Mouse (Mus musculus): ENCODE results near the gene Cd274. TPM values are rescaled to one million over a fixed set of nuclear protein-coding genes. Genes with fewer than 3 reads are reported as not detected.

Gene Cd274
- polyA plus RNA-seq (2017; shearing (Covaris generic)): 58.5 TPM

DNA sequence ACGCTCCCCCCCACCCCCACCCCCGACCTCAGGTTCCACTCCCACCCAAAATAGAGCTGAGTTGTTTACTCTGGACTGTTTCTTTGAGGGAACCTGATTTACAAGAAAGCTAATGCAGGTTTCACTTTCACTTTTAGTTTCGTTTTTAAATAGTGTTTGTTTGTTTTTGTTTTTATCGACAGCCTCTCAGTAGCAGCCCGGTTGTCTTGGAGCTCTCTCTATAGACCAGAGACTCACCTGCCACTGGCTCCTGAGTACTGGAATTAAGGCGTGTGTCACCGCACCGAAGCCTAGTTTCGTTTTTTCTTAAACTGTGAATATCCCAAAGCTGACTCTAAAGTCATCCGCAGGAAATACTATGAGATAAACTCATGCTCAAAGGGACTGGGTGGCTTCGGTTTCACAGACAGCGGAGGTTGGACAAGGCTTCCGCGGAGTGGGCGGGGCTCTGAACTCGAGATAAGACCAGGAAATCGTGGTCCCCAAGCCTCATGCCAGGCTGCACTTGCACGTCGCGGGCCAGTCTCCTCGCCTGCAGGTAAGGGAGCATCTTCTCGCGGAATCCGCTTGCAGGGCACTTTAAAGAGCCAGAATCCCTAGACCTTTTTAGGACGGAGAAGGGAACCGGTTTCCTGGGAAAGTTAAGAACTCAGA lies at the start of gene Cd274, which contains the start of gene Plgrkt:
TSS of gene Cd274 (plus strand) at position 487 of the 654 bp plus-strand sequence.
TSS of gene Plgrkt (minus strand) at position 422 of the 654 bp plus-strand sequence.

DNA sequence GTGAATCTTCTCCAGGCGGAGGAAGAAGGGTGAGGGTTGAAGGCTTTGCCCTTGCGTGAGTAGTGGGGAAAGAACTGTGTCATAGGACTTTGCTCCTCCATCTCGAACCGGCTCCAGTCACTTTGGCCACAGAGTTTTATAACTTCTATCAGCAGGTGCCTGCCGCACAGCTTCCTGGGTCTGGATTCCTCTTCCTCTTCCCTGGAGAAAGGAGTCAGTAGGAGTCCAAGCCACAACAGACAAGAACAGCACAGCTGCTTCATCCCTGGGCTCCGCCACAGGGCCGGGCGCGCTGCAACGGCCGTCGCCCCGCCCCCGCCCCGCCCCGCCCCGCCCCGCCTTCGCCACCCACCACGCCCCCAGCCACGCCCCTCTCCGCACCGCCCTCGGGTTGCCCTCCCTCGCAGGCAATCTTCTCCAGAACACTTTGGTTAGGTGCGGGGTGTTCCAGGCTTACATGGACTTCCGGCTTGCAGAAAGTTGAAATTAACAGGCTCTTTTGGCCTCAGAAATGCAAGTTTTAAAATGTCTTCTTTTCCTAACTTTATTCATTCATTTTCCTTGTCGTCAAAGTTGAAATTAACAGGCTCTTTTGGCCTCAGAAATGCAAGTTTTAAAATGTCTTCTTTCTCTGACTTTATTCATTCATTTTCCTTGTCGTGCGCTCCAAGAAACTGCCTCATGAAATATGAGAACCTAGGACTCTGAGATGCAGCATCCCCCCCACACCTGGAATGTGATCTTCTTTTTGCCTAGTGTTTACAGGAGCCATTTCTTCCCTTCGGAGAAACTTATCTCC lies 42.0 kb upstream of the Cd274 start, which contains the start of gene Insl6:
TSS of gene Insl6 (minus strand) at position 304 of the 799 bp plus-strand sequence.

DNA sequence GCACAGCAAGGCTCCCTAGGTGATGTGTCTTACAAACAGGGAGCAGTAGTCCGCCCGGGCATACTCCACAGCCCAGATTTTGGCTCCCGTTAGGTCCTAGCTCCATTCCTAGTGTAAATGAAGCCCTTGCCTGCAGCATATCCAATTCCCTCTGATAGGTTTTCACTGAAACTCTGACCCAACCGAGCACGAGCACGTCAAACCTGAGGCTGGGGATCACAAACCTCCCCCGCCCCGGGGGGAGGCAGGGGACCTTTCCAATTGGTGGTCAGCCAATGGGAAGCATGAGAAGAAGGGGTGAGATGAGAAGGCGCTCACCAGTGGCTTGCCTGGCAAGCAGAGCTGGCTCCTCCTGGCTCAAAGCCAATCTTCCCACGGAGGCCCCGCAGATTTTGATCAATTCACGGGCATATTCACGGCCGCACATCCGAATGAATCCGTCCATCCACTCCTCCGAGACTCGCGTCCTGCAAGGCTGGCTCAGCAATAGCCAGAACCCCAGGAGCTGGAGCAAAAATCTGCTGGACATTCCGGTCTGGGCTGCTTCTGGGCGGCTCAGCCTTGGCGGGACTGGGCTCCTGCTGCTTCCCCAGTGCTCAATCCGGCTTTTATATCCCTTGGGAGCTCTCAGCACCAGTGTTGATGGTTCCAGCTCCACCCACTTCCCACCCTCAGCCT lies 33.0 kb upstream of the Cd274 start, which contains the start of gene Rln1:
TSS of gene Rln1 (minus strand) at position 603 of the 678 bp plus-strand sequence.

DNA sequence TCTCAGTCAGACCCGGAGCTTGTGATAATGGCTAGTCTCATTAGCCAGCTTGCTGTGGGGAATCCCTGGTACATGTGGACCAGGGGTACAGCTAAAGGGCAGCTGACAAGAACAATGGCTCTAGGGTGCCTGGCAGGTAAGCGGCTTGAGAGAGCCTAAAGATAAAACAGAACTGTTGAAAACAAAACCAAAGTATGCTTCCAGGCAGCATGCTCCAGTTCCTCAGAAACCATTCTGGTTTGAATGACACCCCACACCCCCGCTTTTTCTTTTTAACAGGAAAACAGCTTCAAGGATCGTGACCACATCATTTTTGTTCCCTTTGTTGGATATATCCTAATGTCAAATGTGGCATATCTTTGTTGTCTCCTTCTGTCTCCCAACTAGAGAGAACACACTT lies 43.4 kb downstream of the Cd274 start, which contains the start of gene Pdcd1lg2:
TSS of gene Pdcd1lg2 (plus strand) at position 301 of the 400 bp plus-strand sequence.

Other genes with a start within 250 kb of the Cd274 start
- 11.0 TPM for gene Jak2, start 115.6 kb upstream of the Cd274 start, polyA plus RNA-seq (2017; shearing (Covaris generic))
- 26.6 TPM for gene Insl6, start 42.1 kb upstream of the Cd274 start, polyA plus RNA-seq (2017; shearing (Covaris generic))
- not detected for gene Rln1, start 32.8 kb upstream of the Cd274 start, polyA plus RNA-seq (2017; shearing (Covaris generic))
- gene Plgrkt, start 65 bp upstream of the Cd274 start, polyA plus RNA-seq (2017; shearing (Covaris generic)): 302 TPM
- gene Pdcd1lg2, start 43.5 kb downstream of the Cd274 start, polyA plus RNA-seq (2017; shearing (Covaris generic)): 24.0 TPM
- 1.8 TPM for gene Ric1, start 154.8 kb downstream of the Cd274 start, polyA plus RNA-seq (2017; shearing (Covaris generic))

All from activated CD4-positive, CD25-positive, alpha-beta regulatory T cell, adult 9 weeks (primary cell).